Mouse (Mus musculus) pancreas, adult 10 weeks (tissue): ENCODE data around the gene Lcmt2. TPM values are rescaled to one million over a fixed set of nuclear protein-coding genes. Genes with fewer than 3 reads are reported as not detected.

Experiments
- polyA plus RNA-seq: library from polyadenylated mRNA; stranded (reverse); fragments of 350-450 nt; fragmentation: Illumina TruSeq; extraction: RNeasy Lipid Tissue Mini Kit (QIAGEN cat#74804); gene quantifications from one replicate; pipeline ENCODE4 v1.2.3, GENCODE M21; 2015; ENCODE audit warnings: low read depth, low replicate concordance; ENCODE audit not compliant: insufficient read depth

Gene Lcmt2
- polyA plus RNA-seq = 2.0 TPM

GRCm38 (mm10) chr2:121140018-121140882, at the start of gene Lcmt2, which contains the start of gene Adal:
TSS of gene Lcmt2 (minus strand) at chr2:121140653.
TSS of gene Adal (plus strand) at chr2:121140428.

GRCm38 (mm10) chr2:121170980-121171742, 30.7 kb upstream of the Lcmt2 start, which contains the start of gene Zscan29:
TSS of gene Zscan29 (minus strand) at chr2:121171125.

GRCm38 (mm10) chr2:121170481-121170971, 30.1 kb upstream of the Lcmt2 start, which contains the start of gene Tubgcp4:
TSS of gene Tubgcp4 (plus strand) at chr2:121170654.

GRCm38 (mm10) chr2:121109695-121110094, 30.8 kb downstream of the Lcmt2 start, which contains the start of gene Tgm7:
TSS of gene Tgm7 (minus strand) at chr2:121109795.

GRCm38 (mm10) chr2:121085480-121086185, 54.8 kb downstream of the Lcmt2 start, which contains the start of gene Tgm5:
TSS of gene Tgm5 (minus strand) at chr2:121085841.

Other genes with a start within 250 kb of the Lcmt2 start
- 9.2 TPM for gene Ubr1, start 169.9 kb downstream of the Lcmt2 start, polyA plus RNA-seq
- gene Tmem62, start 163.6 kb downstream of the Lcmt2 start, polyA plus RNA-seq = 3.8 TPM
- gene Ccndbp1, start 132.2 kb downstream of the Lcmt2 start, polyA plus RNA-seq = 10.7 TPM
- gene Epb42, start 103.6 kb downstream of the Lcmt2 start, polyA plus RNA-seq = not detected
- gene Tgm5, start 54.8 kb downstream of the Lcmt2 start, polyA plus RNA-seq = not detected
- gene Tgm7, start 30.9 kb downstream of the Lcmt2 start, polyA plus RNA-seq = not detected
- 4.0 TPM for gene Adal, start 225 bp downstream of the Lcmt2 start, polyA plus RNA-seq
- 8.5 TPM for gene Tubgcp4, start 30.0 kb upstream of the Lcmt2 start, polyA plus RNA-seq
- 4.1 TPM for gene Zscan29, start 30.5 kb upstream of the Lcmt2 start, polyA plus RNA-seq
- 18.3 TPM for gene Trp53bp1, start 130.8 kb upstream of the Lcmt2 start, polyA plus RNA-seq
- gene Map1a, start 148.9 kb upstream of the Lcmt2 start, polyA plus RNA-seq = 3.7 TPM
- gene Ppip5k1, start 214.7 kb upstream of the Lcmt2 start, polyA plus RNA-seq = 6.6 TPM
- 9.1 TPM for gene Ckmt1, start 217.1 kb upstream of the Lcmt2 start, polyA plus RNA-seq
- gene Strc, start 246.5 kb upstream of the Lcmt2 start, polyA plus RNA-seq = not detected